Mouse (Mus musculus): ENCODE data around the gene Pvalb.

DNA sequence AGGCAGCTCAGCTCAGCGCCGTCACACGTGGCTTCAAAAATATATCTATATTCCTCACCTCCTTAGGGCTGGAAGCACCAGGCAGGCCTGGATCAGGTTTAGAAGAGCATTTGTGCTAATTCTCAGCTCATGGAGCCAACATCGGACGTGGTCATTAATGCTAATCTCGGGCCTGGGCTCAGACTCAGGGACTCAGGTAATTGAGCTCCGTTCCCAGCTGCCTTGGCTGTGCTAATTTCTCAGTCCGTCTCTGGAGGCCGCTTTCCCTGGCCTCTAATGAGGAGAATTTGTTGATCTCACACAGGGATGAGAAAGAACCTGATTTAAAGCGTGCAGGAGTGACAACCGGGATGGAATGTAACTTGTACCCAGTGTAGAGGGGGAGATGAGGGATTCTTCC, 41.7 kb downstream of the Pvalb start:
- TF ChIP-seq CTCF (IDR thresholded peaks at IDR 0.05; ENCODE audit: low read depth) = no peak
- no peak for TF ChIP-seq EP300 (IDR thresholded peaks at IDR 0.05; ENCODE audit: low read depth)
